Mouse (Mus musculus): ENCODE measurements at regions not wholly inside any gene's neighbourhood (a gene's known extent, or its start where the extent isn't known, plus 50 kb on each side); places are given as distances from the start of the nearest gene placed in this dataset.

DNA sequence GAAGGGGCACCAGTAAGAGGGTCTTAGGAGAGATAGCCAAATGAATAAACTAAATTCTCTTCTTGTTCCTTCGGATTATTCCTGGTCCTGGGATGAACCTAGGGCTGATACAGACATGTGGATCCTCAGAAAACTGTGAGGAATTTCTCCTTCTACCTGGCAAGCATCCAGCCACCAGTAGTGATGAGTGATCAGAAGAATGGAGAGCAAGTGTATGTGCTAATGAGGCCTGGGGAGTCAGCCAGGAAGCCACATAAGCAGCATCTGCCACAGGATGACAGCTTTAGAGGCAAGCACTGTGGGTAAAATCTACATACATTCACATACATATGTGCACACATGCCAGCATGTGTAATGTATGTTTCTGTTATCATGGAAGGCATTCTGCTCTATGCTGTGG is 493.6 kb downstream of the Insc start:
- H3K4me1 ChIP-seq, result peaks cover 28% of the 10 kb centered on the region
- no peak for ATAC-seq (ENCODE audit: extremely low read depth, insufficient number of reproducible peaks, low FRiP score, low TSS enrichment)
- no peak overlapping the region for H3K4me3 ChIP-seq
- H3K36me3 ChIP-seq, result no peaks in the 10 kb centered on the region
- no peaks in the 10 kb centered on the region for H3K9me3 ChIP-seq
- WGBS, result 59% methylated on average over 1 of the region's 1 CpGs
- no peaks in the 10 kb centered on the region for H3K27me3 ChIP-seq (replicated peaks)
- H3K27ac ChIP-seq (replicated peaks), result no peak overlapping the region
- H3K4me2 ChIP-seq, result no peak overlapping the region
- no peak overlapping the region for H3K9ac ChIP-seq

DNA sequence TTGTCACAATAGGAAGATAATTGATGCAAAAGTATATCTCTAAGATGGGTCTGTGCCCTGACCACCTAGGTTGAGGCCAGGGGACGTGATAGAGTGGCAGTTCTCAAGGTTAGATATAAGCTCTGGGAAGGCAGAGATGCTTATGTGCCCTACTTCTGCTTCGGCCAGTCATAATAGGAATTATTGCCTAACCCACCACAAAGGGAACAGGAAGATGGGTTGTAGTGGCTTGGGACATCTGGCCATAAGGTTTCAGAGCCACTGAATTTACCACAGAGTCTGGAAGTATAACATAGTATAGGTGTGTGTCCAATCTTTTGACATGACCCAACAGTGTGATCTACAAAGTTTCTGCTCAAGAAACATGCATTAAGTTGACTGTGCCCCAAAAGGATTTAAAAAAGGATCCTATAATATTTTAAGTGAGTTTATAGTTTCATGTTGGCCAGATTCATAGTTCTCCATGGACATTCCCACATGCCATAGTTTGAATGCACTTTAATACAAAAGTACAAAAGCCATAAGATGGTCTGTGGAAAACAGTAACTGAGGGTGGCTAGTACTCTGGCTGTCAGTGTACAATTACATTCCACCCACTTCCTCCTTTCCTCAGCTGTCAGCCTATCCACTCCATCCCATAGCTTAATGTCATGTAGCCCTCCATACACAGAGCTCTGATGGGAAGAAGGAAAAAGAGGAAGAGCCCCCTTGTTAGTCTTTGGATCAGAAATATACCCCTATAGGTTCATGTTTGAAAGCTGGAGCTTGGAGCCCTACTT is 508.3 kb downstream of the Insc start:
- ATAC-seq (ENCODE audit: extremely low read depth, insufficient number of reproducible peaks, low FRiP score, low TSS enrichment), result no peak
- Histone ChIP-seq H3K9me3 (no peaks in the 10 kb centered on the region), H3K9ac (no peak overlapping the region), H3K4me2 (no peak overlapping the region), H3K27me3 (replicated peaks) (no peaks in the 10 kb centered on the region), H3K4me1 (peaks cover 1% of the 10 kb centered on the region; the same call in 1 of the 2 replicates), H3K27ac (replicated peaks) (no peak overlapping the region), H3K4me3 (no peak overlapping the region), H3K36me3 (no peaks in the 10 kb centered on the region)
- WGBS, result 84% methylated on average over 2 of the region's 2 CpGs

DNA sequence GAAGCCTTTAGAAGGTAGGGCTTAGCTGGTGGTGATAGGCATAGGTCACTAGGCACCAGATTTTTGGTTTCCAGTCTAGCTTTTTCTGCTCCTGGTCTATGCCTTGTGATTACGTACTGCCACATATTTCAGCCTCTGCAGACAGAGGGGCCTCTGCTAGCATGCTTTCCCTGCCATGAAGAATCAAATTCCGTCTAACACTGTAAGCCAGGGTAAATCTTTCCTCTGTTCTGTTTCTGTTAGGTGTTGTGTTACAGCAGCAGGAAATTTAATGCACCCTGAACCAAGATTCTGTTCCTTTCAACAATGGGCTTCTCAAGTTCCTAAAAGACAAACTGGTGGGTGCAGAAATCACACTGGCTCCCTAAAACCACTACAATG is 508.9 kb downstream of the Insc start:
- H3K36me3 ChIP-seq, result no peaks in the 10 kb centered on the region
- no peak overlapping the region for H3K27ac ChIP-seq (replicated peaks)
- no peak overlapping the region for H3K9ac ChIP-seq
- H3K4me2 ChIP-seq, result no peak overlapping the region
- no peak for ATAC-seq (ENCODE audit: extremely low read depth, insufficient number of reproducible peaks, low FRiP score, low TSS enrichment)
- no peaks in the 10 kb centered on the region for H3K27me3 ChIP-seq (replicated peaks)
- peaks cover 3% of the 10 kb centered on the region; the same call in 1 of the 2 replicates for H3K4me1 ChIP-seq
- H3K9me3 ChIP-seq, result no peaks in the 10 kb centered on the region
- no peak overlapping the region for H3K4me3 ChIP-seq
- WGBS, result 54% methylated on average over 2 of the region's 2 CpGs

DNA sequence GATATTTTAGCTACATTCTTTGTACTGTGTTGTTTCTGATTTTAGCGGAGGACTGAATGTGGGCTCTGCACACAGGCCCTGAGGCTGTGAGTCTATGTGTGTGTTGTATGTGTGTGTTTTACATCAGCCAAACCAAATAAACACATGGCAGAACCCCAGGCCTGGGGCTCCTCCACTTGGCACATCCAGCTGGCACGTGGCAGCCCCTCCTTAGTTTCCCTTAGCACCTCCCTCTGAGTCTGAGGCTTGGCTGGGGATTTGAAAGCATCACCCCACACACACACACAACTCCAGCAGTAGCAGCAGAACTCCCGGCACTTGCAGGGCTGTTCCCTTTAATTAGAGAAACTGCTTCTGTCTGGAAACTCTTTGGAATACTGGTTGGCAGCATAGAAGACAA is 515.1 kb downstream of the Insc start:
- Histone ChIP-seq H3K4me3 (no peak overlapping the region), H3K4me1 (peaks cover 3% of the 10 kb centered on the region; the same call in 1 of the 2 replicates), H3K27ac (replicated peaks) (no peak overlapping the region), H3K36me3 (no peaks in the 10 kb centered on the region), H3K27me3 (replicated peaks) (peaks cover 3% of the 10 kb centered on the region; the same call in 1 of the 2 replicates), H3K4me2 (no peak overlapping the region), H3K9ac (no peak overlapping the region), H3K9me3 (no peaks in the 10 kb centered on the region)
- 47% methylated on average over 3 of the region's 3 CpGs for WGBS
- ATAC-seq (ENCODE audit: extremely low read depth, insufficient number of reproducible peaks, low FRiP score, low TSS enrichment), result no peak

DNA sequence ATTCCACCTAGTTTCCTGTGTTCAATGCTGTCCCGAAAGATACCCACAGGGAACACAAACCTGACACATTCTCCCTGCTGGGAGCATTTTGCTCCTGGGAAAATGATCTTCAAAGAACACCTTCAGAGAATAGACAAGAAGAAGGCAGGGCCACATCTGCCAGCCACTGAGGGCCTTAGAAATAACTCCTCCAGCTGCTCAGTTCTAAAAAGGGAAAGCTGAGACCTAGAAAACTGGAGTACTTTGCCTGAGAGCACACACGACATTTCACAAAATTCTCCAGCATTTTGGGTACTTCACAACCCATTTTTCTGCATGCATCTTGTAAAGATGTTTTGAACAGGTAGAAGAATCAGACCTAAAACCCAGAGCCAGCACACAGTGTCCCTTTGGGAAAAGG is 519.6 kb downstream of the Insc start:
- no peak overlapping the region for H3K9ac ChIP-seq
- H3K36me3 ChIP-seq, result no peaks in the 10 kb centered on the region
- H3K27ac ChIP-seq (replicated peaks), result no peak overlapping the region
- no peaks in the 10 kb centered on the region for H3K9me3 ChIP-seq
- H3K4me1 ChIP-seq, result 0 out of 2 replicates have a peak, but pooled peaks cover 3% of the 10 kb centered on the region
- H3K27me3 ChIP-seq (replicated peaks), result peaks cover 3% of the 10 kb centered on the region; the same call in 1 of the 2 replicates
- no peak overlapping the region for H3K4me3 ChIP-seq
- H3K4me2 ChIP-seq, result no peak overlapping the region
- no peak for ATAC-seq (ENCODE audit: extremely low read depth, insufficient number of reproducible peaks, low FRiP score, low TSS enrichment)
- 76% methylated on average over 2 of the region's 2 CpGs for WGBS

DNA sequence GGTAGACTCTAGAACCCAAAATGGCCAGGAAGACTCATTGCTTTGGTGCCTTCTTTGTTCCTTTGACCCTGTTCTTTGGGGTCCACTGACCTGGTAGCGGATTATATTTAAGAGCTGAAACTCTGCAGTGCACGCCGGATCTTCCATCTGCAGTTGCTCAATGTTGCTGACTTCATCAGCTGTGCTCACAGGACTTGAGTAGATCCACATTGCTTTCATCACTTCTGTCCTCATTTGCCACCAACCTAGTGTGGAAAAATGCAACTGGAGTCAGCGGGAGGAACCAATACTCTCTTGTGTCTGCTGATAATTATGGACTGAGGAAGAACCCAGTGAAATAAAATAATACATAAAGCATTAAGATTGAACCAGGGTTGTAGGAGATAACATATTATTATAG is 522.6 kb downstream of the Insc start:
- Histone ChIP-seq H3K36me3 (no peaks in the 10 kb centered on the region), H3K4me3 (no peak overlapping the region), H3K4me1 (0 out of 2 replicates have a peak, but pooled peaks cover 3% of the 10 kb centered on the region), H3K27ac (replicated peaks) (no peak overlapping the region), H3K9me3 (no peaks in the 10 kb centered on the region), H3K9ac (no peak overlapping the region), H3K27me3 (replicated peaks) (peaks cover 3% of the 10 kb centered on the region; the same call in 1 of the 2 replicates), H3K4me2 (no peak overlapping the region)
- 55% methylated on average over 4 of the region's 4 CpGs for WGBS
- no peak for ATAC-seq (ENCODE audit: extremely low read depth, insufficient number of reproducible peaks, low FRiP score, low TSS enrichment)

DNA sequence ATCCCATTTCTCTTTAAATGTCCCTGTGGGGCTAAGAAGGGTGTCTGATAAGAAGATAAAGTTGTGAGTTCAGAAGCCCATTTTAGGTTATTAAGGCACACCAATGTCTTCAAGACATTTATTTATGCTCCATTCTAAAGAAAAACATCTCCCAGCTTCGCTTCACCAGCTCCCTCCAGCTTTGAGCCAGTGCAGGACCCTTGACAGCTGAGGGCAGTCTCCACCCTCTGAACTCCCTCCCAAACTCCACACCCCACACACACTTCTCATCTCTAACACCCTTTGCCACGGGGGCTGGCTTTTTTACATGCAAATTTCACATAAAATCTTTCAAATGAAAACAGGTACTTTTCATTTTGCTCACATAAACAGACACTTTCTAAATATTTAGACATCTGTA is 527.3 kb downstream of the Insc start:
- 25% methylated on average over 2 of the region's 2 CpGs for WGBS

DNA sequence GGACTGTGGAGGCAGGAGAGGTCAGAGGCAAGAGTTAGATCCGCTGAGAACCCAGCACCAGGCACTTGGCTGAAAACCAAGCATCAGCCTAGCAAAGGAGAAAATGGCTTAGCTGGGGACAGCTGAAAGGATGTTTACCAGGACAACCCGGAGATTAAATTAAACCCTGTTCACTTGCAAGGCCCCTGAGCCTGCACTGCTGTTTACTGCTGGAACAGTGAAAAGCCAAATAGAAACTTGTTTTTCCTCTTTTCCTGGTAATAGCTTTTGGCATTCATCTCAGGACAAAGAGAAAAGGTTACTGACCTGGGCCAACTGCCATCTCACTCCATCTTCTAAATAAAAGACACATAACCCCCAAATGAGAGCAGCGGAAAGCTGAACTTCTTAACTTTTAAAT is 531.3 kb downstream of the Insc start:
- Histone ChIP-seq H3K4me2 (no peak overlapping the region), H3K9me3 (no peaks in the 10 kb centered on the region), H3K36me3 (no peaks in the 10 kb centered on the region), H3K9ac (no peak overlapping the region), H3K27ac (replicated peaks) (no peak overlapping the region), H3K4me3 (no peak overlapping the region), H3K4me1 (0 out of 2 replicates have a peak, but pooled peaks cover 5% of the 10 kb centered on the region), H3K27me3 (replicated peaks) (no peaks in the 10 kb centered on the region)
- WGBS, result 56% methylated on average over 3 of the region's 3 CpGs
- no peak for ATAC-seq (ENCODE audit: extremely low read depth, insufficient number of reproducible peaks, low FRiP score, low TSS enrichment)

More for the DNA sequence above, 527.3 kb downstream of the Insc start:
- 0 out of 2 replicates have a peak, but pooled peaks cover 8% of the 10 kb centered on the region for H3K4me1 ChIP-seq
- H3K27me3 ChIP-seq (replicated peaks), result no peaks in the 10 kb centered on the region
- no peak for ATAC-seq (ENCODE audit: extremely low read depth, insufficient number of reproducible peaks, low FRiP score, low TSS enrichment)
- no peak overlapping the region for H3K27ac ChIP-seq (replicated peaks)
- H3K4me2 ChIP-seq, result no peak overlapping the region
- H3K9ac ChIP-seq, result no peak overlapping the region
- no peaks in the 10 kb centered on the region for H3K36me3 ChIP-seq
- no peak overlapping the region for H3K4me3 ChIP-seq
- H3K9me3 ChIP-seq, result no peaks in the 10 kb centered on the region

DNA sequence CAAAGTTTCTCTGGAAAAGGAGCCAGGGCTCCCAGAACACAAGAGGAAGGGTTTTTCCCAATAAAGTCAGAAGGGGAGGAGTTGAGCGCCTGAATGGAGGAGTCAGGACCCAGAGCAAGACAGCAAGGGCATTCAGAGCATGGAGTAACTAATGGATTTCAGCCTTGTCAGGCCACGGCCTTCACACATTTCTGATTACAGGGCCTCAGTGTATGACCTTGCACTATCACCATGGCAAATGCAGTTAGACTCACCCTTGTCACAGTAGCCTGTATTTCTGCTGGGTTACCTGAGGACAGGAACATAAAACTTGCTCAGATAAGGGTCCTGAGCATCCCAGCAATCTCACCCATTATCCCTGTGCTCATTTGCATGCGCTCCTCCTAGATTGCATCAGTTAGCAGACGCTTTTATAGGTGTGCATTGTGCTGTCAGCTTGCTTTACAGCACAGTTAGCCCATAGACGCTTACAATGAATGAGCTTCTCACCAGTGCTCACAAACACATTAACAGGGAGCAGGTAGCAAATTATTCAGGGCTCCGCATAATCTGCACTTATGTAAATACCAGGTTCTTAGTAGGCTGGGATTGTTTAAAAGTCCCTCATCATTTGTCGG is 547.4 kb downstream of the Insc start:
- no peaks in the 10 kb centered on the region for H3K27me3 ChIP-seq (replicated peaks)
- WGBS, result 68% methylated on average over 7 of the region's 7 CpGs
- H3K9me3 ChIP-seq, result no peaks in the 10 kb centered on the region
- no peak overlapping the region for H3K9ac ChIP-seq
- H3K36me3 ChIP-seq, result no peaks in the 10 kb centered on the region
- no peak overlapping the region for H3K4me3 ChIP-seq
- no peak for ATAC-seq (ENCODE audit: extremely low read depth, insufficient number of reproducible peaks, low FRiP score, low TSS enrichment)
- H3K4me2 ChIP-seq, result no peak overlapping the region
- no peaks in the 10 kb centered on the region for H3K4me1 ChIP-seq
- no peak overlapping the region for H3K27ac ChIP-seq (replicated peaks)

DNA sequence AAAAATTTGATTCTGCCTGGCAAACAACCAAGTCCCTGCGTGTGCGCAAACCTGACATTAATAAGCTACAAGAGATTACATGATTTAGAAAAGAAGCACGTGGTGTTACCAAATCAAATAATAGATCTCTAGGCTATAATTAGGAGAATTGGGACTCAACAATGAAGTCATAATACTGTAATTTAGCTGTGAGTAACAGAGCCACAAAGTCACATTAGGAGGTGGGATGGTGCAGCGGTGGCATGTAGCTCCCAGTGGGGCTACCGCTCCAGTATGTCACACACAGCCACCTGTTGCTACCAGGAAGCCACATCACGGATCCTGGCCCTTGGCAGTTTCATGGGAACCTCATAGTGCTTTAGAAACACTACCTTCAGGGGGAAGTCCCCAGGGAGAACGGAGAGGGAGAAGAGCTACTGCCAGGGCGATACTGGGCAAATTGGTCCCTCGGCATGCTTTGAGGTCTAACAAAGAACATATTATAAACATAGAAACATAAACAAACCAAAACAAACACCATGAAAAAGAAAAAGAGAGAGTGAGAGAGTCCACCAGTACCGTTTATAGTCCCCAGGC is 551.2 kb downstream of the Insc start:
- no peaks in the 10 kb centered on the region for H3K9me3 ChIP-seq
- no peak overlapping the region for H3K4me2 ChIP-seq
- no peak overlapping the region for H3K9ac ChIP-seq
- H3K27me3 ChIP-seq (replicated peaks), result no peaks in the 10 kb centered on the region
- no peak overlapping the region for H3K27ac ChIP-seq (replicated peaks)
- no peaks in the 10 kb centered on the region for H3K36me3 ChIP-seq
- no peaks in the 10 kb centered on the region for H3K4me1 ChIP-seq
- 73% methylated on average over 10 of the region's 10 CpGs for WGBS
- no peak for ATAC-seq (ENCODE audit: extremely low read depth, insufficient number of reproducible peaks, low FRiP score, low TSS enrichment)
- H3K4me3 ChIP-seq, result no peak overlapping the region

DNA sequence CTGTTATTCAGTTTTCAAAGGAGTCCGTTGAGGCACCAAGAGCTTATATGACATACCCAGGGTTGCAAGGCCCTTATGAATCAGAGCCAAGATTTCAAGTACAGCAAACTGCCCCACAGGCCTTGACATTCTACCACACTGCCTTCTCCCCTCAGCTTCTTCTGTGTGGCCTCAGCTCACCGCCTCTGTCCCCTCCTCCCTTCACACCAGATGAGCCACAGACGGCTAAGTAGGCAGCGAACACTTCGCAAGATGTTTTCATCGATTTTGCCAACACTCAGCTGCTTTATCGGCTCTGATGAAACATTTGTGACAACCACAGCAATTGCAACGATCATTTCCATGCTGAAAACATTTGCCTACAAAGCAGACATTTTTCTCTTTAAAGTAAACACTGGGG is 556.7 kb downstream of the Insc start:
- Histone ChIP-seq H3K9ac (no peak overlapping the region), H3K4me1 (peaks cover 24% of the 10 kb centered on the region), H3K27ac (replicated peaks) (no peak overlapping the region), H3K9me3 (no peaks in the 10 kb centered on the region), H3K4me3 (no peak overlapping the region), H3K36me3 (no peaks in the 10 kb centered on the region), H3K27me3 (replicated peaks) (no peaks in the 10 kb centered on the region), H3K4me2 (no peak overlapping the region)
- ATAC-seq (ENCODE audit: extremely low read depth, insufficient number of reproducible peaks, low FRiP score, low TSS enrichment), result no peak
- 75% methylated on average over 8 of the region's 8 CpGs for WGBS

Measured in heart, embryonic 13.5 days (tissue).